Mouse (Mus musculus) MEL (cell line): Measurements from ENCODE around the gene Rsu1. TPM values are rescaled to one million over a fixed set of nuclear protein-coding genes. Genes with fewer than 3 reads are reported as not detected.

ENCODE experiments used
- DNase-seq: peaks from one replicate; pipeline ENCODE4 v3.0.0; 2011; ENCODE audit warnings: low read depth, low spot score
- H3K27ac ChIP-seq: 2 replicates; pipeline ENCODE4 v1.5.1; 2012; ENCODE audit warnings: low read depth, mild to moderate bottlenecking, control low read depth, low read length, moderate library complexity; ENCODE audit not compliant: control insufficient read depth
- H3K27me3 ChIP-seq, 2 experiments: fragments of 150-350 bp in 1 of 2; sonication (generic) in 1 of 2; 2 replicates each; pipeline ENCODE4 v1.6.1; 2012; ENCODE audit warnings: low read length in 2 of 2, mild to moderate bottlenecking in 2 of 2, improper control_type of control experiment in 1 of 2, moderate library complexity in 1 of 2; ENCODE audit not compliant: insufficient read depth in 2 of 2, control insufficient read depth in 1 of 2
- H3K36me3 ChIP-seq, 2 experiments: 2 replicates each; pipeline ENCODE4 v1.6.1; 2012 to 2014; ENCODE audit warnings: low read length in 2 of 2, improper control_type of control experiment in 1 of 2, inconsistent platforms in 1 of 2, mild to moderate bottlenecking in 1 of 2; ENCODE audit not compliant: insufficient read depth in 2 of 2, control insufficient read depth in 1 of 2
- H3K4me1 ChIP-seq, 2 experiments: fragments of 150-350 bp in 1 of 2; sonication (generic) in 1 of 2; 2 replicates each; pipeline ENCODE4 v1.6.1; 2012; ENCODE audit warnings: low read length in 2 of 2, improper control_type of control experiment in 1 of 2, mild to moderate bottlenecking in 1 of 2; ENCODE audit not compliant: insufficient read depth in 2 of 2, control insufficient read depth in 1 of 2
- H3K4me3 ChIP-seq, 2 experiments: fragments of 150-350 bp in 1 of 2; sonication (generic) in 1 of 2; 2 replicates each; pipeline ENCODE4 v1.5.1; 2012; ENCODE audit warnings: low read depth in 2 of 2, low read length in 2 of 2, mild to moderate bottlenecking in 2 of 2, moderate library complexity in 2 of 2, control low read depth in 1 of 2, improper control_type of control experiment in 1 of 2; ENCODE audit not compliant: control insufficient read depth in 1 of 2, insufficient read depth in 1 of 2
- H3K79me2 ChIP-seq: 2 replicates; pipeline ENCODE4 v1.6.1; 2012; ENCODE audit warnings: mild to moderate bottlenecking, low read length, moderate library complexity; ENCODE audit not compliant: control insufficient read depth, poor library complexity, insufficient read depth
- H3K9ac ChIP-seq: 2 replicates; pipeline ENCODE4 v1.6.1; 2012; ENCODE audit warnings: low read depth, mild to moderate bottlenecking, control low read depth, low read length, moderate library complexity; ENCODE audit not compliant: control insufficient read depth, poor library complexity, severe bottlenecking
- H3K9me3 ChIP-seq: fragments of 150-350 bp; sonication (generic); replicated peaks from 2 replicates; pipeline ENCODE4 v1.6.1; 2012; ENCODE audit warnings: mild to moderate bottlenecking, low read length, improper control_type of control experiment, moderate library complexity; ENCODE audit not compliant: insufficient read depth
- BHLHE40 ChIP-seq: IDR thresholded peaks from 2 replicates; pipeline ENCODE4 v1.6.1; 2012; ENCODE audit warnings: low read depth, mild to moderate bottlenecking, inconsistent platforms, low read length, improper control_type of control experiment, borderline replicate concordance
- CTCF ChIP-seq, 3 experiments: IDR thresholded peaks in 2 of 3; conservative IDR thresholded peaks in 1 of 3; 2 replicates each; pipeline ENCODE4 v1.5.1; 2011 to 2012; ENCODE audit warnings: low read length in 3 of 3, low read depth in 2 of 3, mild to moderate bottlenecking in 2 of 3, improper control_type of control experiment in 1 of 3, inconsistent platforms in 1 of 3, mixed read lengths in 1 of 3, moderate library complexity in 1 of 3; ENCODE audit not compliant: control insufficient read depth in 1 of 3, insufficient read depth in 1 of 3, poor library complexity in 1 of 3, severe bottlenecking in 1 of 3
- E2F4 ChIP-seq: IDR thresholded peaks from 2 replicates; pipeline ENCODE4 v1.6.1; 2011; ENCODE audit warnings: low read depth, low read length, improper control_type of control experiment, borderline replicate concordance
- ELF1 ChIP-seq: IDR thresholded peaks from 2 replicates; pipeline ENCODE4 v1.6.1; 2014; ENCODE audit warnings: low read depth, mild to moderate bottlenecking, inconsistent platforms, low read length, improper control_type of control experiment, moderate library complexity
- EP300 ChIP-seq, 2 experiments: IDR thresholded peaks; 2 replicates each; pipeline ENCODE4 v1.6.1; 2011; ENCODE audit warnings: improper control_type of control experiment in 2 of 2, low read length in 2 of 2, low read depth in 1 of 2, mild to moderate bottlenecking in 1 of 2
- GABPA ChIP-seq: IDR thresholded peaks from 2 replicates; pipeline ENCODE4 v1.6.1; 2012; ENCODE audit warnings: low read depth, mild to moderate bottlenecking, inconsistent platforms, low read length, improper control_type of control experiment, moderate library complexity
- HCFC1 ChIP-seq: IDR thresholded peaks from 2 replicates; pipeline ENCODE4 v1.6.1; 2012; ENCODE audit warnings: low read depth, mild to moderate bottlenecking, inconsistent platforms, low read length, improper control_type of control experiment, moderate library complexity
- KAT2A ChIP-seq: conservative IDR thresholded peaks from 2 replicates; pipeline ENCODE4 v1.6.1; 2012; ENCODE audit warnings: low read depth, low read length, improper control_type of control experiment, inconsistent platforms
- MAFK ChIP-seq: IDR thresholded peaks from 2 replicates; pipeline ENCODE4 v1.6.1; 2011; ENCODE audit warnings: low read depth, mild to moderate bottlenecking, low read length, improper control_type of control experiment, borderline replicate concordance
- MAZ ChIP-seq: IDR thresholded peaks from 2 replicates; pipeline ENCODE4 v1.6.1; 2012; ENCODE audit warnings: low read depth, mild to moderate bottlenecking, inconsistent platforms, low read length, improper control_type of control experiment
- MEF2A ChIP-seq: IDR thresholded peaks from 2 replicates; pipeline ENCODE4 v1.6.1; 2014; ENCODE audit warnings: low read depth, mild to moderate bottlenecking, inconsistent platforms, low read length, improper control_type of control experiment; ENCODE audit not compliant: poor library complexity, insufficient replicate concordance, severe bottlenecking; ENCODE audit errors: extremely low read depth
- MXI1 ChIP-seq: IDR thresholded peaks from 2 replicates; pipeline ENCODE4 v1.6.1; 2011; ENCODE audit warnings: mild to moderate bottlenecking, low read depth, low read length, improper control_type of control experiment
- MYC ChIP-seq: IDR thresholded peaks from 2 replicates; pipeline ENCODE4 v1.6.1; 2011; ENCODE audit warnings: low read depth, mild to moderate bottlenecking, low read length, improper control_type of control experiment, moderate library complexity
- NRF1 ChIP-seq: IDR thresholded peaks from 2 replicates; pipeline ENCODE4 v1.6.1; 2014; ENCODE audit warnings: low read depth, mild to moderate bottlenecking, inconsistent platforms, low read length, improper control_type of control experiment, moderate library complexity; ENCODE audit not compliant: poor library complexity, insufficient read depth, severe bottlenecking
- POLR2A ChIP-seq, 2 experiments: IDR thresholded peaks; 2 replicates each; pipeline ENCODE4 v1.6.1; 2011 to 2012; ENCODE audit warnings: low read length in 2 of 2, mild to moderate bottlenecking in 2 of 2, control low read depth in 1 of 2, improper control_type of control experiment in 1 of 2, low read depth in 1 of 2, moderate library complexity in 1 of 2; ENCODE audit not compliant: control insufficient read depth in 1 of 2, insufficient read depth in 1 of 2, poor library complexity in 1 of 2
- POLR2AphosphoS2 ChIP-seq: IDR thresholded peaks from 2 replicates; pipeline ENCODE4 v1.6.1; 2011; ENCODE audit warnings: low read length, improper control_type of control experiment
- RCOR1 ChIP-seq: IDR thresholded peaks from 2 replicates; pipeline ENCODE4 v1.6.1; 2012; ENCODE audit warnings: low read depth, mild to moderate bottlenecking, inconsistent platforms, low read length, improper control_type of control experiment
- SIN3A ChIP-seq: IDR thresholded peaks from 2 replicates; pipeline ENCODE4 v1.6.1; 2012; ENCODE audit warnings: low read length, improper control_type of control experiment, inconsistent platforms
- UBTF ChIP-seq: IDR thresholded peaks from 2 replicates; pipeline ENCODE4 v1.6.1; 2012; ENCODE audit warnings: low read depth, mild to moderate bottlenecking, inconsistent platforms, low read length, improper control_type of control experiment, moderate library complexity, borderline replicate concordance; ENCODE audit not compliant: insufficient read depth
- USF1 ChIP-seq: IDR thresholded peaks from 2 replicates; pipeline ENCODE4 v1.6.1; 2014; ENCODE audit warnings: low read depth, mild to moderate bottlenecking, inconsistent platforms, low read length, improper control_type of control experiment, moderate library complexity
- ZC3H11A ChIP-seq: IDR thresholded peaks from 2 replicates; pipeline ENCODE4 v1.6.1; 2012; ENCODE audit warnings: low read depth, mild to moderate bottlenecking, inconsistent platforms, low read length, improper control_type of control experiment
- ZKSCAN1 ChIP-seq: IDR thresholded peaks from 2 replicates; pipeline ENCODE4 v1.6.1; 2012; ENCODE audit warnings: low read depth, mild to moderate bottlenecking, inconsistent platforms, low read length, improper control_type of control experiment, moderate library complexity
- polyA plus RNA-seq, 2 experiments: library from polyadenylated mRNA; stranded (reverse) in 1 of 2; unstranded in 1 of 2; fragments of >175 nt in 1 of 2; fragments of >200 nt in 1 of 2; gene quantifications; 2 replicates each; pipeline versions ENCODE4 v1.2.1 to v1.2.4; 2012; ENCODE audit warnings: low replicate concordance in 2 of 2, low read depth in 1 of 2; ENCODE audit not compliant: insufficient read length in 2 of 2, insufficient read depth in 1 of 2, missing spikeins in 1 of 2
- total RNA-seq: library from RNA; depleted of rRNA; stranded (reverse); fragments of 300-350 nt; gene quantifications from 2 replicates; pipeline ENCODE4 v1.2.3, GENCODE M21; 2012

Rsu1 gene
- total and polyA plus RNA-seq, 3 experiments = 58.1 to 81.9 TPM; not detected in 1

GRCm38 (mm10) chr2:13258606-13259005 lies 12.6 kb downstream of the Rsu1 start:
- H3K36me3 ChIP-seq = peaks cover 0 to 3% of the 10 kb centered on the region in 2 experiments; a peak in 2 of 4 replicates
- no peak for DNase-seq
- no peak overlapping the region for H3K27ac ChIP-seq
- peaks cover 1% of the 10 kb centered on the region; the same call in 1 of the 2 replicates for H3K79me2 ChIP-seq
- H3K9me3 ChIP-seq = no peaks in the 10 kb centered on the region
- no peaks in the 10 kb centered on the region for H3K27me3 ChIP-seq
- no peaks in the 10 kb centered on the region for H3K4me1 ChIP-seq
- no peak overlapping the region for H3K9ac ChIP-seq
- no peak overlapping the region for H3K4me3 ChIP-seq
- TF ChIP-seq ZKSCAN1 (no peak), MYC (no peak), MAFK (no peak), SIN3A (no peak), USF1 (no peak), MXI1 (no peak), KAT2A (no peak), HCFC1 (no peak), POLR2AphosphoS2 (no peak), EP300 (IDR thresholded peaks at IDR 0.05; ENCODE audit: low read depth in 1 of 2, low read length in 2 of 2) (no peak), RCOR1 (no peak), BHLHE40 (no peak), CTCF (IDR thresholded peaks at IDR 0.05 in 2 of 3, conservative IDR thresholded peaks at IDR 0.05 in 1 of 3; ENCODE audit: control insufficient read depth in 1 of 3, insufficient read depth in 1 of 3, low read depth in 2 of 3, low read length in 3 of 3, poor library complexity in 1 of 3, severe bottlenecking in 1 of 3) (no peak), NRF1 (no peak), ZC3H11A (no peak), POLR2A (IDR thresholded peaks at IDR 0.05; ENCODE audit: control insufficient read depth in 1 of 2, insufficient read depth in 1 of 2, low read depth in 1 of 2, low read length in 2 of 2, poor library complexity in 1 of 2) (no peak), MEF2A (no peak)

GRCm38 (mm10) chr2:13240711-13241110 lies 30.5 kb downstream of the Rsu1 start:
- no peaks in the 10 kb centered on the region for H3K36me3 ChIP-seq
- DNase-seq = no peak
- no peak overlapping the region for H3K27ac ChIP-seq
- no peaks in the 10 kb centered on the region for H3K9me3 ChIP-seq
- no peaks in the 10 kb centered on the region for H3K4me1 ChIP-seq
- no peaks in the 10 kb centered on the region for H3K27me3 ChIP-seq
- no peaks in the 10 kb centered on the region for H3K79me2 ChIP-seq
- no peak for TF ChIP-seq MAZ
- no peak for TF ChIP-seq POLR2A (IDR thresholded peaks at IDR 0.05; ENCODE audit: control insufficient read depth in 1 of 2, insufficient read depth in 1 of 2, low read depth in 1 of 2, low read length in 2 of 2, poor library complexity in 1 of 2)
- TF ChIP-seq E2F4 = no peak
- TF ChIP-seq MXI1 = no peak
- no peak for TF ChIP-seq POLR2AphosphoS2
- TF ChIP-seq ELF1 = no peak
- TF ChIP-seq MYC = no peak
- no peak for TF ChIP-seq ZC3H11A
- no peak for TF ChIP-seq UBTF
- no peak for TF ChIP-seq KAT2A
- TF ChIP-seq NRF1 = no peak
- TF ChIP-seq GABPA = no peak
- no peak for TF ChIP-seq BHLHE40
- no peak overlapping the region for H3K9ac ChIP-seq
- H3K4me3 ChIP-seq = no peak overlapping the region
